Mouse (Mus musculus): ENCODE measurements around the gene Mocs1.

DNA sequence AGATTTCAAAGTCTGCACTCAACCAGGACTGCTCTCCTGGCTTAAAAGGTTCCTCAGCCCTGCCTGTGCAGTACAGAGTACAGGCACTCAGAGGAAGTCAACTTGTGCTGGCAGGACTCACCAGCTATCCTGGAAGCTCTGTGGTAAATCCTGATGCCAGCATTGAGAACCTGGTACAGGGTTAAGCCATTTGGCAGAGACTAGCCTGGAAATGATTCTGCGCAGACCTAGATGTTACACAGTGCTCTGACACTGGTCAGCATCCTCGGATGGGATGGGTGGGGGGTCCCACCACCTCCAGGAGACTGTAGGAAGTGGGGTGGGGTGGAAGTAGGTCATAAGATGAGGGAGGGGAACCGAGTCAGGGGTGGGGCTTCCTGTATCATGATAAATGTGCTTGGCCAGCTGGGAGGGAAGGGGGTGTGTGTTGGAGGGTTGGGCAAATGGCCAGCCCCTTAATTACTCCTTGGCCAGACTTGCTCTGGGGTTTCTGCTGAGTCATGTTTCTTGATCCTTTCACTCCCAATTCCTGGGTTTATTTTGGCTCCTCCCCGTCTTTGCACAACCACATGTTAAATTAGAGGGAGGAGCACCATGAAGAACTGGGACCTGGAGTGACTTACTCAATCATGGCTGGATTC, 4.0 kb downstream of the Mocs1 start:
- TF ChIP-seq POLR2A (IDR thresholded peaks at IDR 0.05; ENCODE audit: borderline replicate concordance, extremely low read depth, insufficient read depth, insufficient read length, poor library complexity, severe bottlenecking) (no peak), CTCF (IDR thresholded peaks at IDR 0.05; ENCODE audit: borderline replicate concordance, extremely low read depth, insufficient read depth, insufficient read length) (no peak)
